8 mouse cellular contexts compared by ENCODE assay signal in genomic region chr1:193382841-193383462, GRCm38 (mm10). TPM values are rescaled to one million over a fixed set of nuclear protein-coding genes. Genes with fewer than 3 reads are reported as not detected.
DNase-seq lines count a peak whose midpoint lies in the region; ATAC-seq and TF ChIP-seq lines count a peak whose summit lies in the region.

No protein-coding gene starts in this region.

- H3K36me3 ChIP-seq in forebrain, embryonic 15.5 days, result no peaks in the 10 kb centered on the region
- no peaks in the 10 kb centered on the region for H3K36me3 ChIP-seq in intestine, embryonic 14.5 days (ENCODE audit: control insufficient read depth, insufficient read depth, low read length)
- H3K36me3 ChIP-seq in liver, embryonic 14.5 days (replicated peaks; ENCODE audit: control insufficient read depth, insufficient read depth, low read depth), result no peaks in the 10 kb centered on the region
- H3K36me3 ChIP-seq in neural tube, embryonic 11.5 days (ENCODE audit: control insufficient read depth, insufficient read depth, low read length), result no peaks in the 10 kb centered on the region

- 6% methylated on average over 8 of the region's 8 CpGs for WGBS in forebrain, embryonic 15.5 days
- WGBS in intestine, embryonic 14.5 days, result 7% methylated on average over 8 of the region's 8 CpGs
- 4% methylated on average over 8 of the region's 8 CpGs for WGBS in liver, embryonic 14.5 days (ENCODE audit: insufficient replicate concordance)
- WGBS in neural tube, embryonic 11.5 days, result 6% methylated on average over 8 of the region's 8 CpGs

- H3K27ac ChIP-seq in forebrain, embryonic 15.5 days (replicated peaks), result no peak overlapping the region
- H3K27ac ChIP-seq in intestine, embryonic 14.5 days (ENCODE audit: low read depth), result peak overlapping the region; percentile 64; the same call in 1 of the 2 replicates
- no peak overlapping the region for H3K27ac ChIP-seq in liver, embryonic 14.5 days
- H3K27ac ChIP-seq in neural tube, embryonic 11.5 days (ENCODE audit: low read depth, low read length), result no peak overlapping the region

- no peak for TF ChIP-seq POLR2A in brain, embryonic 14.5 days (IDR thresholded peaks at IDR 0.05; ENCODE audit: borderline replicate concordance, extremely low read depth, insufficient read depth, insufficient read length, poor library complexity, severe bottlenecking)

- peak; percentile 70 for TF ChIP-seq CTCF in brain, embryonic 14.5 days (IDR thresholded peaks at IDR 0.05; ENCODE audit: borderline replicate concordance, extremely low read depth, insufficient read depth, insufficient read length)
- peak; percentile 79 for TF ChIP-seq CTCF in liver, embryonic 14.5 days (IDR thresholded peaks at IDR 0.05; ENCODE audit: low read depth)

- peaks cover 38% of the 10 kb centered on the region for H3K4me1 ChIP-seq in forebrain, embryonic 15.5 days
- peaks cover 18% of the 10 kb centered on the region for H3K4me1 ChIP-seq in intestine, embryonic 14.5 days (replicated peaks; ENCODE audit: control insufficient read depth, insufficient read depth, low read length)
- peaks cover 0 to 4% of the 10 kb centered on the region in 2 experiments; a peak in 3 of 4 replicates for H3K4me1 ChIP-seq in liver, embryonic 14.5 days (replicated peaks; ENCODE audit: control insufficient read depth in 2 of 2, insufficient read depth in 2 of 2, low read length in 1 of 2)
- peaks cover 17% of the 10 kb centered on the region for H3K4me1 ChIP-seq in neural tube, embryonic 11.5 days (ENCODE audit: control insufficient read depth, insufficient read depth, low read length)

- peak; percentile 21; the same call in 1 of the 2 replicates for ATAC-seq in forebrain, embryonic 15.5 days (replicated peaks)
- peak; percentile 64 for ATAC-seq in intestine, embryonic 14.5 days (replicated peaks; ENCODE audit: low FRiP score, low TSS enrichment, low read depth)
- ATAC-seq in liver, embryonic 14.5 days (ENCODE audit: insufficient read depth), result peak; percentile 53; the same call in 1 of the 2 replicates
- ATAC-seq in neural tube, embryonic 11.5 days (ENCODE audit: insufficient read depth, low FRiP score, low TSS enrichment), result peak; percentile 54
- no peak for ATAC-seq in monocyte, adult 5-6 weeks (replicated peaks; ENCODE audit: insufficient number of reproducible peaks, low FRiP score, low TSS enrichment, poor library complexity, severe bottlenecking)

- peak; percentile 25 for DNase-seq in ovary, postnatal 36 days (ENCODE audit: low spot score)
- DNase-seq in ovary, postnatal 10 days (ENCODE audit: low spot score), result no peak
- peak; percentile 74 for DNase-seq in brain, embryonic 14.5 days (ENCODE audit: low read depth)
- DNase-seq in intestine, embryonic 14.5 days (ENCODE audit: low spot score), result peak; percentile 79
- peak in 1 of 3 experiments; percentile 22 for DNase-seq in liver, embryonic 14.5 days (ENCODE audit: low read depth in 3 of 3, low spot score in 3 of 3)
- DNase-seq in neural tube, embryonic 11.5 days (ENCODE audit: low spot score), result peak; percentile 77

- no peak overlapping the region for H3K9ac ChIP-seq in forebrain, embryonic 15.5 days (replicated peaks)
- H3K9ac ChIP-seq in intestine, embryonic 14.5 days (ENCODE audit: low read length), result peak overlapping the region; percentile 32
- H3K9ac ChIP-seq in liver, embryonic 14.5 days (replicated peaks), result no peak overlapping the region; the same call in 1 of the 2 replicates
- peak overlapping the region; percentile 2; the same call in 1 of the 2 replicates for H3K9ac ChIP-seq in neural tube, embryonic 11.5 days (ENCODE audit: low read length)

- no peaks in the 10 kb centered on the region for H3K27me3 ChIP-seq in forebrain, embryonic 15.5 days
- H3K27me3 ChIP-seq in intestine, embryonic 14.5 days (replicated peaks; ENCODE audit: control insufficient read depth, insufficient read depth, low read length), result no peaks in the 10 kb centered on the region
- no peaks in the 10 kb centered on the region for H3K27me3 ChIP-seq in liver, embryonic 14.5 days (ENCODE audit: control insufficient read depth, insufficient read depth, low read length)
- no peaks in the 10 kb centered on the region for H3K27me3 ChIP-seq in neural tube, embryonic 11.5 days (ENCODE audit: control insufficient read depth, insufficient read depth, low read length)

- no peak for TF ChIP-seq EP300 in liver, embryonic 14.5 days (IDR thresholded peaks at IDR 0.05; ENCODE audit: low read depth)

- H3K9me3 ChIP-seq in forebrain, embryonic 15.5 days, result no peaks in the 10 kb centered on the region
- H3K9me3 ChIP-seq in intestine, embryonic 14.5 days (ENCODE audit: control insufficient read depth, low read length), result no peaks in the 10 kb centered on the region
- no peaks in the 10 kb centered on the region for H3K9me3 ChIP-seq in liver, embryonic 14.5 days (ENCODE audit: control insufficient read depth, low read length)
- H3K9me3 ChIP-seq in neural tube, embryonic 11.5 days (ENCODE audit: control insufficient read depth, low read length), result no peaks in the 10 kb centered on the region

- H3K4me2 ChIP-seq in forebrain, embryonic 15.5 days (replicated peaks), result peak overlapping the region; percentile 29
- H3K4me2 ChIP-seq in intestine, embryonic 14.5 days (ENCODE audit: low read length), result peak overlapping the region; percentile 66
- peak overlapping the region; percentile 63 for H3K4me2 ChIP-seq in liver, embryonic 14.5 days (ENCODE audit: low read depth)
- peak overlapping the region; percentile 39 for H3K4me2 ChIP-seq in neural tube, embryonic 11.5 days (ENCODE audit: low read depth)

- H3K4me3 ChIP-seq in forebrain, embryonic 15.5 days, result peak overlapping the region; percentile 5; the same call in 1 of the 2 replicates
- H3K4me3 ChIP-seq in intestine, embryonic 14.5 days (ENCODE audit: low read depth, low read length), result peak overlapping the region; percentile 36
- H3K4me3 ChIP-seq in liver, embryonic 14.5 days (ENCODE audit: insufficient read depth in 1 of 2, low read depth in 2 of 2, low read length in 2 of 2), result peak overlapping the region; percentile 34 to 49
- peak overlapping the region; percentile 10; the same call in 1 of the 2 replicates for H3K4me3 ChIP-seq in neural tube, embryonic 11.5 days (ENCODE audit: low read depth, low read length)

RNA-seq across cellular contexts. Expression of gene Camk1g, which starts 12.9 kb away (rescaled TPM):
- polyA plus RNA-seq in brain, embryonic 14.5 days (2012; rRNA removed), result 40.8 and 47.3 TPM in 2 replicates
- polyA plus RNA-seq in forebrain, embryonic 15.5 days (2015; fragmentation: Nextera tagmentation; extraction: Ambion mirVana), result 43.6 and 44.8 TPM in 2 replicates
- 9.5 and 10.7 TPM in 2 replicates for polyA plus RNA-seq in intestine, embryonic 14.5 days (2014; fragmentation: Nextera tagmentation; extraction: Ambion mirVana)
- 0.15 and 0.19 TPM in 2 replicates for polyA plus RNA-seq in liver, embryonic 14.5 days (2012; rRNA removed)
- 0.06 and 0.23 TPM in 2 replicates for polyA plus RNA-seq in liver, embryonic 14.5 days (2014; fragmentation: Nextera tagmentation; extraction: Ambion mirVana)
- polyA plus RNA-seq in neural tube, embryonic 11.5 days (2014; fragmentation: Nextera tagmentation; extraction: Ambion mirVana), result 12.4 and 13.3 TPM in 2 replicates
- total RNA-seq in monocyte, adult 5-6 weeks (2017), result not detected in 3 replicates

Comparison
In these comparisons a context has a peak if more than half of its experiments do, and no peak if none do; other contexts are left out.
1. H3K9ac ChIP-seq: peak in intestine, embryonic 14.5 days (single experiment) and neural tube, embryonic 11.5 days (single experiment); none in forebrain, embryonic 15.5 days (single experiment) and liver, embryonic 14.5 days (single experiment).
2. Peak in every context shown above with its lines, with median percentiles within 50 percentile points of each other: H3K4me2 ChIP-seq and H3K4me3 ChIP-seq.